Mouse (Mus musculus): Measurements from ENCODE around the gene Wdr78.

GRCm38 (mm10) chr4:103095921-103096320 is 18.4 kb downstream of the Wdr78 start:
- TF ChIP-seq CTCF (IDR thresholded peaks at IDR 0.05; ENCODE audit: low read depth) (no peak), EP300 (IDR thresholded peaks at IDR 0.05; ENCODE audit: low read depth) (no peak)
